11 mouse cellular contexts compared by ENCODE assay signal in the genomic region with DNA sequence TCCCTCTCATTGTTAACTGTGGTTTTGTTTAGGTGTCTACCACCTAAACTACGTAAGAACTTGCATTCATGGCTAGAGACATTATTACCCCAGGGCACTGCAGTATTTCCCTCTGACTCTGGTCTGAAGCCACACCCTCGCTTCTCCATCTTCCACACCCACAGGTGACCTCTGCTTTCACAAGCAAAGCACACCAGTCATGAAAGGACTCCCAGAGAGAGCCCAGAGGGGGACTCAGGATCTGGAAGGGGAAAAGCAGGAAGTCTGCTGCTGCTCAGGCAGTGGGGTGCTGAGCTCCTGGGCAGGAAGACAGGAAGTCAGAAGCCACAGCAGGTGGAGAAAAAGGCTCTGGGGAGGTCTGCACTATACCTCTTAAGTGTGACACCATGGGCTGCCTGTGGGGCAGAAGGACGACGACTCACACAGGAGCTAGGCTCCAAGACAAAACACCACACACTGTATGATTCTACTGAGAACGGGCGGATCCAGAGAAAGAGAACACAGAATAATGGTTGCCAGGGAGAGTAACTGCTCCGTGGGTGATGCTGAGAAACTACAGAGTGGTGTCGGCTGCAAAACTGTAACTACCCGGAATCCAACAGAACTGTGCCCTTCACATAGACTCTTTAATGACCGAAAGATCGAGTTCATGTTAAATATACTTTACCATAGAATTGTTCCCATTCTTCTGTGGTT.
DNase-seq lines count a peak whose midpoint lies in the region; TF ChIP-seq lines count a peak whose summit lies in the region.
"Had no signal": no experiment of that assay in that cellular context is flagged by ENCODE, and none has a peak within 500 bp of the region (broad histone marks: within the 10 kb centered on the region; RNA-seq: fewer than 3 reads in every experiment).

No protein-coding gene starts in this region.

- peak overlapping the region; percentile 11 to 22; a peak in 2 of 4 replicates for H3K4me3 ChIP-seq in ES-E14 (ENCODE audit: insufficient read depth in 1 of 2, low read depth in 1 of 2, low read length in 2 of 2, poor library complexity in 1 of 2, severe bottlenecking in 1 of 2)

- H3K9me3 ChIP-seq in ES-E14 (ENCODE audit: control insufficient read depth, insufficient read depth, low read depth, low read length) = no peaks in the 10 kb centered on the region

- peaks cover 3% of the 10 kb centered on the region; the same call in 1 of the 2 replicates for H3K36me3 ChIP-seq in ES-E14 (ENCODE audit: control insufficient read depth, insufficient read depth, low read length, poor library complexity, severe bottlenecking)
- H3K36me3 ChIP-seq: G1E had no signal

- peaks cover 6 to 27% of the 10 kb centered on the region in 2 experiments; a peak in 2 of 4 replicates for H3K4me1 ChIP-seq in ES-E14 (ENCODE audit: control insufficient read depth in 2 of 2, insufficient read depth in 2 of 2, low read length in 2 of 2, poor library complexity in 1 of 2)

- DNase-seq in kidney, adult 18-20 months = peak; percentile 17
- DNase-seq in kidney, postnatal 4 days = no peak
- peak; percentile 70 for DNase-seq in 3T3-L1 (ENCODE audit: low read depth, low spot score)
- peak; percentile 24 for DNase-seq in ES-E14 (ENCODE audit: low read depth, low spot score)
- DNase-seq in layer of hippocampus, postnatal 10 days (ENCODE audit: low spot score in 2 of 2) = peak; percentile 13 to 40
- no peak for DNase-seq in gastrocnemius, postnatal 4 days (ENCODE audit: low spot score in 2 of 2)
- no peak for DNase-seq in cerebellum, adult 18-20 months
- no peak for DNase-seq in adrenal gland, postnatal 36 days
- DNase-seq: adrenal gland, adult 2 months had no signal

- in situ Hi-C loops in ES-E14 (cut with MboI; ENCODE audit: low sequenced_read_pairs in 2 of 2, unreplicated experiment in 2 of 2) = no loop called here

- H3K27ac ChIP-seq in ES-E14 (ENCODE audit: insufficient read depth, low read depth, low read length, poor library complexity, severe bottlenecking) = peak overlapping the region; percentile 76
- H3K27ac ChIP-seq: kidney, postnatal 0 days had no signal

- peak overlapping the region; percentile 28; the same call in 1 of the 2 replicates for H3K9ac ChIP-seq in ES-E14 (ENCODE audit: insufficient read depth, low read depth, low read length, poor library complexity, severe bottlenecking)

TF ChIP-seq in ES-E14, 5 proteins besides CTCF, POLR2A, EP300 and RAD21:
- no peak for TF ChIP-seq MAFK (IDR thresholded peaks at IDR 0.05; ENCODE audit: insufficient read depth, low read depth, low read length)
- no peak for TF ChIP-seq CHD2 (IDR thresholded peaks at IDR 0.05; ENCODE audit: low read depth, low read length)
- no peak for TF ChIP-seq ZNF384 (IDR thresholded peaks at IDR 0.05; ENCODE audit: low read depth, low read length)
- no peak for TF ChIP-seq HCFC1 (IDR thresholded peaks at IDR 0.05; ENCODE audit: borderline replicate concordance, insufficient read depth, low read length)
- TF ChIP-seq ZC3H11A (IDR thresholded peaks at IDR 0.05; ENCODE audit: borderline replicate concordance, low read depth, low read length) = no peak

Comparison
In these comparisons a context has a peak if more than half of its experiments do, and no peak if none do; other contexts are left out.
1. DNase-seq: peak in kidney, adult 18-20 months (single experiment), 3T3-L1 (single experiment), ES-E14 (single experiment) and layer of hippocampus, postnatal 10 days (2 of 2); none in kidney, postnatal 4 days (0 of 2), gastrocnemius, postnatal 4 days (0 of 2), cerebellum, adult 18-20 months (0 of 2) and adrenal gland, postnatal 36 days (0 of 2).